Mouse (Mus musculus): ENCODE data around the gene Klhl29. TPM values are rescaled to one million over a fixed set of nuclear protein-coding genes. Genes with fewer than 3 reads are reported as not detected.

Klhl29 gene
- polyA plus RNA-seq (2016; fragmentation: Nextera tagmentation; extraction: Ambion mirVana): 0.33 and 0.60 TPM in 2 replicates

DNA sequence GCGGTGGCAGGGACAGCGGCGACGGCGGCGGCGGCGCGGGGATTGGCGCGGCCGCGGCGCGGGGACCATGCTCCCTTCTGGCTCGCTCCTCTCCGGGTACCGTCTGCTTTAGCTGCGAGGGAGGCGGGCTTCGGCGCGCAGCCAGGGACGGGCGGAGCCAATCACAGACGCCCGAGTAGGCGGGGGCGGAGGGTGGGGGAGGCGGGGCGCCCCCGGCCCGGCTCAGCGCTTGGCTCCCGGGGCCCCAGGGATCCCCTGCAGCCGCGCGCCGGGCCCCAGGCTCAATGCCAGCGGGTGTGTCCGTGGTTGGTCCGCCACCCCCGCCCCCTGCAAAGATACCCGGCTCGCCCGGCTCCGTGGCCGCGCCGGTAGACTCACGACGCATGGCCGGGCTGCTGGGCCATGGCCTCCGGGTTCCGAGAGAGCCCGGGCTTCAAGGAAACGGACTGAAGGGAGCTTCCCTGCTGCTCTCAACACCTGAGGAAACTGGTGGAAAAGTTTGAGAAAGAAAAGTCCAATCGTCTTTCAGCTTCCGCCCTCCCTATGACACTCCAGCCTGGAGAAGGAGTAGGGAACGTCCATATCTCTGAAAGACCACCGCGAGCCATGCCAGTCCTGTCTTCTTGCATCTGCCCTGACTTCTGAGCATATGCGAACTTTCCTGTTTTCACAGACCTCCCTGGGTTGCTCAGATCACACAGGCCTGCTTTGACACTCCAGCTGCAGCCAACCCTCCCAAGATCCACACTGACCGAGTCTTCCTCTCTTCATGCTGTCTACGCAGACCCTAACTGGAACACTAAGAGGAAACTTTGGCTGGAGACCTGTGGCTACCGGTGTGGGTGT is at the start of gene Klhl29:
TSS of gene Klhl29 (minus strand) at position 67 of the 846 bp plus-strand sequence.
- Histone ChIP-seq H3K9me3 (no peaks in the 10 kb centered on the region), H3K4me1 (peaks cover 14% of the 10 kb centered on the region), H3K27me3 (ENCODE audit: insufficient read depth, poor library complexity, severe bottlenecking) (peaks cover 65% of the 10 kb centered on the region), H3K27ac (peak within 1 kb of the TSS; percentile 85), H3K36me3 (no peaks in the 10 kb centered on the region), H3K4me3 (peak within 1 kb of the TSS; percentile 84)
- under 1% methylated on average over 60 of the region's 66 CpGs for WGBS
- DNase-seq (ENCODE audit: low spot score): peak; percentile 84

- Histone ChIP-seq H3K4me3 (no peak overlapping the region), H3K36me3 (no peaks in the 10 kb centered on the region), H3K27me3 (ENCODE audit: insufficient read depth, poor library complexity, severe bottlenecking) (no peaks in the 10 kb centered on the region), H3K4me1 (peaks cover 4% of the 10 kb centered on the region; the same call in 1 of the 2 replicates), H3K9me3 (no peaks in the 10 kb centered on the region), H3K27ac (no peak overlapping the region)
- WGBS: 78% methylated on average over 4 of the region's 4 CpGs
- no peak for DNase-seq (ENCODE audit: low spot score)
Measured at GRCm38 (mm10) chr12:5425276-5425675, 49.8 kb upstream of the Klhl29 start.

GRCm38 (mm10) chr12:5415806-5416205 is 40.3 kb upstream of the Klhl29 start:
- no peaks in the 10 kb centered on the region for H3K36me3 ChIP-seq
- H3K27ac ChIP-seq: no peak overlapping the region
- H3K4me3 ChIP-seq: no peak overlapping the region
- WGBS: 65% methylated on average over 3 of the region's 3 CpGs
- peaks cover 13% of the 10 kb centered on the region; the same call in 1 of the 2 replicates for H3K4me1 ChIP-seq
- H3K9me3 ChIP-seq: no peaks in the 10 kb centered on the region
- DNase-seq (ENCODE audit: low spot score): no peak
- no peaks in the 10 kb centered on the region for H3K27me3 ChIP-seq (ENCODE audit: insufficient read depth, poor library complexity, severe bottlenecking)

DNA sequence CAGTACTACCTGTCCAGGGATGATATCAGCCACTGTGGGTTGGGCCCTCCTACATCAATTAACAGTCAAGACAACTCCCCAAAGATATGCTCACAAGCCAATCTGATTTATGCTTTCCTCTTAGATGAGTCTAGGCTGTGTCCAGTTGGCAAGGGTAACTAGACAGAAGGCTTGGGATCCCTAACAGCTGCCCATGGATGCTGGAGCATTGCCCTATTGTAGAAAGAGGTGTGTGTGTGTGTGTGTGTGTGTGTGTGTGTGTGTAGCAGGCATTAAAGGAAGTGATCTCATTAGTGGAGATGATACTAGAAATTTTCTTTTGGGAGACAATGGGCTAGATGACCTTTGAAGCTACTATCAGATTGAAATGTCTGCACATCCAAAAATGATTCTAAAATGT is 38.5 kb upstream of the Klhl29 start:
- Histone ChIP-seq H3K4me1 (peaks cover 16% of the 10 kb centered on the region; the same call in 1 of the 2 replicates), H3K4me3 (no peak overlapping the region), H3K27ac (no peak overlapping the region), H3K36me3 (no peaks in the 10 kb centered on the region), H3K27me3 (ENCODE audit: insufficient read depth, poor library complexity, severe bottlenecking) (no peaks in the 10 kb centered on the region), H3K9me3 (no peaks in the 10 kb centered on the region)
- DNase-seq (ENCODE audit: low spot score): no peak

GRCm38 (mm10) chr12:5411761-5412537 is 36.5 kb upstream of the Klhl29 start:
- Histone ChIP-seq H3K36me3 (no peaks in the 10 kb centered on the region), H3K4me3 (no peak overlapping the region), H3K27ac (no peak overlapping the region), H3K9me3 (no peaks in the 10 kb centered on the region), H3K4me1 (peaks cover 11% of the 10 kb centered on the region; the same call in 1 of the 2 replicates), H3K27me3 (ENCODE audit: insufficient read depth, poor library complexity, severe bottlenecking) (no peaks in the 10 kb centered on the region)
- WGBS: 64% methylated on average over 13 of the region's 13 CpGs
- DNase-seq (ENCODE audit: low spot score): no peak

- no peaks in the 10 kb centered on the region for H3K9me3 ChIP-seq
- H3K4me1 ChIP-seq: peaks cover 6% of the 10 kb centered on the region; the same call in 1 of the 2 replicates
- no peak overlapping the region for H3K27ac ChIP-seq
- no peaks in the 10 kb centered on the region for H3K27me3 ChIP-seq (ENCODE audit: insufficient read depth, poor library complexity, severe bottlenecking)
- H3K36me3 ChIP-seq: no peaks in the 10 kb centered on the region
- no peak overlapping the region for H3K4me3 ChIP-seq
- DNase-seq (ENCODE audit: low spot score): no peak
- WGBS: 75% methylated on average over 4 of the region's 4 CpGs
Measured at GRCm38 (mm10) chr12:5411346-5411745, 35.9 kb upstream of the Klhl29 start.

GRCm38 (mm10) chr12:5410391-5411115 is 35.1 kb upstream of the Klhl29 start:
- Histone ChIP-seq H3K4me1 (peaks cover 4% of the 10 kb centered on the region; the same call in 1 of the 2 replicates), H3K36me3 (no peaks in the 10 kb centered on the region), H3K9me3 (no peaks in the 10 kb centered on the region), H3K4me3 (no peak overlapping the region), H3K27me3 (ENCODE audit: insufficient read depth, poor library complexity, severe bottlenecking) (no peaks in the 10 kb centered on the region), H3K27ac (no peak overlapping the region)
- 7% methylated on average over 16 of the region's 16 CpGs for WGBS
- peak; percentile 88 for DNase-seq (ENCODE audit: low spot score)

- no peaks in the 10 kb centered on the region for H3K36me3 ChIP-seq
- H3K27me3 ChIP-seq (ENCODE audit: insufficient read depth, poor library complexity, severe bottlenecking): no peaks in the 10 kb centered on the region
- WGBS: 82% methylated on average over 8 of the region's 8 CpGs
Measured at GRCm38 (mm10) chr12:5407175-5407574, 31.7 kb upstream of the Klhl29 start.

DNA sequence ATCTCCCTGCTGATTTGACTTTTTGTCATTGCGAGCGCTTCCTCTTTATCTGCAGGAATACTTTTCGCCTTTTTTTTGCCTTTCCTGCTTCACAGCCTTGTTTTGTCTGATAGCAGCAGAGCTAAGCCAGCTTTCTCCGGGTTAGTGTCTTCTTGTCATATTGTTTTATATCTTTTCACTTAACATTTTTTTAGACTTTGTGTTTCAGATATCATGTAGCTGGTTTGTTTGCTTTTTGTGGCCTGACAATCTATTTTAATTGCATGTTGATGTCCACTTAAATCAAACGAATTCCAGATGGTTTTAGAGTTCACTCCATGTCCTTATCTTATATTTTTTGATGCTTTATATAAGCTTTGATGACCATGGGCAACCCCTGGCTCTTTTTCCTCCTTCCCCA is 21.9 kb upstream of the Klhl29 start:
- 40% methylated on average over 5 of the region's 5 CpGs for WGBS
- no peak for DNase-seq (ENCODE audit: low spot score)

More at GRCm38 (mm10) chr12:5407175-5407574, 31.7 kb upstream of the Klhl29 start:
- Histone ChIP-seq H3K4me1 (peaks cover 2% of the 10 kb centered on the region; the same call in 1 of the 2 replicates), H3K9me3 (no peaks in the 10 kb centered on the region), H3K27ac (no peak overlapping the region), H3K4me3 (no peak overlapping the region)
- no peak for DNase-seq (ENCODE audit: low spot score)

GRCm38 (mm10) chr12:5395188-5395587 is 19.7 kb upstream of the Klhl29 start:
- Histone ChIP-seq H3K27ac (no peak overlapping the region), H3K36me3 (no peaks in the 10 kb centered on the region), H3K27me3 (ENCODE audit: insufficient read depth, poor library complexity, severe bottlenecking) (0 out of 2 replicates have a peak, but pooled peaks cover 5% of the 10 kb centered on the region), H3K9me3 (no peaks in the 10 kb centered on the region), H3K4me1 (no peaks in the 10 kb centered on the region), H3K4me3 (no peak overlapping the region)
- 48% methylated on average over 3 of the region's 3 CpGs for WGBS
- no peak for DNase-seq (ENCODE audit: low spot score)

More for the DNA sequence above, 21.9 kb upstream of the Klhl29 start:
- no peak overlapping the region for H3K4me3 ChIP-seq
- H3K4me1 ChIP-seq: no peaks in the 10 kb centered on the region
- no peak overlapping the region for H3K27ac ChIP-seq
- no peaks in the 10 kb centered on the region for H3K36me3 ChIP-seq
- H3K9me3 ChIP-seq: no peaks in the 10 kb centered on the region
- H3K27me3 ChIP-seq (ENCODE audit: insufficient read depth, poor library complexity, severe bottlenecking): 0 out of 2 replicates have a peak, but pooled peaks cover 2% of the 10 kb centered on the region

GRCm38 (mm10) chr12:5387112-5387511 is 11.6 kb upstream of the Klhl29 start:
- Histone ChIP-seq H3K27me3 (ENCODE audit: insufficient read depth, poor library complexity, severe bottlenecking) (no peaks in the 10 kb centered on the region), H3K4me3 (no peak overlapping the region), H3K36me3 (no peaks in the 10 kb centered on the region), H3K4me1 (no peaks in the 10 kb centered on the region), H3K27ac (no peak overlapping the region), H3K9me3 (no peaks in the 10 kb centered on the region)
- DNase-seq (ENCODE audit: low spot score): no peak
- WGBS: 73% methylated on average over 1 of the region's 1 CpGs

DNA sequence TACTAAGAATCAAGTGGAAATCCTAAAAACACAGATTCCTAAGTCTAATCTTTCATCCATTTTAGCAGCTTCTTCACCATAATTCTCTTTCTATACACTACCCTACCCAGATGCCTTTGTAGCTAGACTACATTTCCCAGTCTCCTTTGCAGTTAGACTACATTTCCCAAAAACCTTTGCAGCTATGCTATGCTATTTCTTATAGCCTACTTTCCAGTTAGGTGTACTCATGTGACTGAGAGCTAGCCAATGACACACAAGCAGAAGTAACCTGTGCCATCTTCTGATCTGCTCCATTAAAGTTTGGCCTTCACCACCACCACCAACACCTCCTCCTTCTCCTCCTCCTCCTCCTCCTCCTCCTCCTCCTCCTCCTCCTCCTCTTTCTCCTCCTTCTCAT is 11.2 kb upstream of the Klhl29 start:
- Histone ChIP-seq H3K4me1 (no peaks in the 10 kb centered on the region), H3K36me3 (no peaks in the 10 kb centered on the region), H3K27ac (no peak overlapping the region), H3K4me3 (no peak overlapping the region), H3K9me3 (no peaks in the 10 kb centered on the region), H3K27me3 (ENCODE audit: insufficient read depth, poor library complexity, severe bottlenecking) (no peaks in the 10 kb centered on the region)
- no peak for DNase-seq (ENCODE audit: low spot score)
